Mouse (Mus musculus) Patski (cell line): ENCODE data around the gene Pnpla6. TPM values are rescaled to one million over a fixed set of nuclear protein-coding genes. Genes with fewer than 3 reads are reported as not detected.

Experiments used
- ATAC-seq: fragments of 100-300 bp; one replicate; pipeline ENCODE4 v1.8.0; 2021
- CTCF ChIA-PET: fragments of 350-600 bp; sonication (Branson Sonifier 250); formaldehyde crosslinking; loops from one replicate; lab custom pipeline; 2022; ENCODE audit warnings: inconsistent platforms; lab: Charles Lee
- POLR2A ChIA-PET: fragments of 350-600 bp; sonication (Branson Sonifier 250); formaldehyde crosslinking; loops from one replicate; lab custom pipeline; 2022; ENCODE audit warnings: antibody characterized with exemption, inconsistent platforms; lab: Charles Lee
- DNase-seq: peaks from one replicate; pipeline ENCODE4 v3.0.0-alpha.2; 2011; ENCODE audit warnings: low read depth, low spot score
- H3K27me3 ChIP-seq: fragments of 371-371 bp; one replicate; pipeline ENCODE4 v1.5.1; 2021
- CTCF ChIP-seq: fragments of 100-300 bp; IDR thresholded peaks from one replicate; pipeline ENCODE4 v1.5.1; 2021
- in situ Hi-C: fragments of 300-500 bp; cut with MboI; formaldehyde crosslinking; loops from 3 replicates; pipeline ENCODE4 v1.11.1; 2018; ENCODE audit warnings: low pct_unique_long_range_greater_than_20kb, mixed read lengths
- polyA plus RNA-seq: library from polyadenylated mRNA; unstranded; gene quantifications from one replicate; pipeline ENCODE4 v1.2.3, GENCODE M21; 2021

The Pnpla6 gene
- polyA plus RNA-seq, 1 experiment from 2014 or later, result 83.0 TPM

DNA sequence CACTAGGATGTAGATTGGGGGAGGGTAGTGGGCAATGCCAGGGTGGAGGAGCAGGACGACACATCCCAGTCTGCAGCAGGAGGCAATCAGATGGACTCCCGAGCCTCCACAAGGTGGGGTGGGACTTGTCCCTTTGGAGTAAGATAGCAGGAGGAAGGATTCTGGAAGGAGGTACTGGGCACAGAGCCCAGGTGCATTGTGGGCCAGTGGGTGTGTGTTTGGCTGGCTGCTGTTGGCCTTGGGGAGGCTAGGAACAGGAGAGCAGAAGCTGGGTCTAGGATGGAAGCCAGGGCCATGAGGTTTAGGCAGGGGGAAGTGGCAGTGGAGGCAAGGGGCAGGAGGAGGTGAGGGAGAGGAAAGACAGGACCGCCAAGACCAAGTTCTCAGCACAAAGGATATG is 78.3 kb downstream of the Pnpla6 start:
- no peak for TF ChIP-seq CTCF
- CTCF ChIA-PET, result no interaction called here
- in situ Hi-C loops, result no loop called here
- no peaks in the 10 kb centered on the region for H3K27me3 ChIP-seq
- POLR2A ChIA-PET, result no interaction called here
- DNase-seq, result no peak
- ATAC-seq, result no peak

Other genes starting within 250 kb of the Pnpla6 start
- gene Insr, start 235.8 kb upstream of the Pnpla6 start, polyA plus RNA-seq, result 13.8 TPM
- gene A430078G23Rik, start 162.0 kb upstream of the Pnpla6 start, polyA plus RNA-seq, result not detected
- 37.0 TPM for gene Arhgef18, start 122.4 kb upstream of the Pnpla6 start, polyA plus RNA-seq
- 12.0 TPM for gene Pex11g, start 47.7 kb upstream of the Pnpla6 start, polyA plus RNA-seq
- gene Tex45, start 44.5 kb upstream of the Pnpla6 start, polyA plus RNA-seq, result not detected
- 45.2 TPM for gene Zfp358, start 22.2 kb upstream of the Pnpla6 start, polyA plus RNA-seq
- 85.9 TPM for gene Mcoln1, start 14.9 kb upstream of the Pnpla6 start, polyA plus RNA-seq
- 3.3 TPM for gene C330021F23Rik, start 52.6 kb downstream of the Pnpla6 start, polyA plus RNA-seq
- gene Camsap3, start 71.9 kb downstream of the Pnpla6 start, polyA plus RNA-seq, result 18.5 TPM
- gene Xab2, start 105.9 kb downstream of the Pnpla6 start, polyA plus RNA-seq, result 48.4 TPM
- 85.7 TPM for gene Pet100, start 106.2 kb downstream of the Pnpla6 start, polyA plus RNA-seq
- gene Pcp2, start 110.2 kb downstream of the Pnpla6 start, polyA plus RNA-seq, result not detected
- 156 TPM for gene Stxbp2, start 115.6 kb downstream of the Pnpla6 start, polyA plus RNA-seq
- 0.24 TPM for gene Retn, start 140.4 kb downstream of the Pnpla6 start, polyA plus RNA-seq
- gene Mcemp1, start 150.4 kb downstream of the Pnpla6 start, polyA plus RNA-seq, result not detected
- gene Fcor, start 157.0 kb downstream of the Pnpla6 start, polyA plus RNA-seq, result 4.6 TPM
- 24.8 TPM for gene Trappc5, start 160.9 kb downstream of the Pnpla6 start, polyA plus RNA-seq
- 0.09 TPM for gene Fcer2a, start 178.8 kb downstream of the Pnpla6 start, polyA plus RNA-seq
- not detected for gene Clec4g, start 205.3 kb downstream of the Pnpla6 start, polyA plus RNA-seq
- gene Cd209a, start 233.6 kb downstream of the Pnpla6 start, polyA plus RNA-seq, result not detected